15 mouse cellular contexts compared by ENCODE assay signal in the genomic region with DNA sequence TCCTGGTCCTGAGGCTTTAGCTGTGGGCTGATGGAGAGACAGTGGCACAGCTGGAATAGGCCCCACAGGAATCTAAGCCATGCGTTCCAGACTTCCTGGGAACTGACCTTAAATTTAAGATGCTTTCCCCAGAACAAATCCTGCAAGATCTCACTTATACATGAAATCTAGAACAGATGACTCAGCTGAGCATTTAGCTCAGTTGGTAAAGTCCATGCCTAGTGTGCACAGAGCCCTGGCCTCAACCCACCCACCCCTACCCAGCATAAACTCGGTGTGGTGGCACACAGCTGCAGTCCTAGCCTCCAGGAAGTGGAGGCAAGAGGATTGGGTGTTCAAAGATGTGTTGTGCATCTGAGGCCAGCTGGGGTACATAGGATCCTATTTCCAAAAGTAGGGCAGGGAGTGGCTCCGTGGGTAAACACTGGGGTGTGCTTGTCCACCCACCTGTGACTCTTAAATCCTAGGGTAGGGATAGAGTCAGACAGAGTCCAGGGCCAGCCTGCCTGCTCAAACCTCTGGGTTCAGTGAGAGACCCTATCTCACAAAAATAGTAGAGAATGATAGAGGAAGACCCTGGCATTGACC. TPM values are rescaled to one million over a fixed set of nuclear protein-coding genes. Genes with fewer than 3 reads are reported as not detected.
"Had no signal": no experiment of that assay in that cellular context is flagged by ENCODE, and none has a peak within 500 bp of the region (broad histone marks: within the 10 kb centered on the region; RNA-seq: fewer than 3 reads in every experiment).

No protein-coding gene starts in this region.

- H3K4me2 ChIP-seq: limb, embryonic 13.5 days; liver, embryonic 15.5 days; midbrain, embryonic 11.5 days had no signal

- H3K4me1 ChIP-seq: liver, embryonic 15.5 days had no signal

- H3K9me3 ChIP-seq: limb, embryonic 13.5 days; liver, embryonic 15.5 days; megakaryocyte, embryonic 14.5 days had no signal

- DNase-seq: kidney, adult 11 months; kidney, adult 9 months; layer of hippocampus, adult 9-11 months; lung, adult 2 months; right cerebral cortex, postnatal 14 days had no signal

- ATAC-seq: lung, postnatal 0 days had no signal

- H3K27ac ChIP-seq: kidney, postnatal 0 days; limb, embryonic 13.5 days; liver, embryonic 15.5 days; macrophage; stomach, postnatal 0 days had no signal

- H3K4me3 ChIP-seq: limb, embryonic 13.5 days; liver, embryonic 15.5 days had no signal

- H3K9ac ChIP-seq: limb, embryonic 13.5 days; liver, embryonic 15.5 days had no signal

- H3K27me3 ChIP-seq: limb, embryonic 13.5 days; liver, embryonic 15.5 days had no signal

- H3K36me3 ChIP-seq: limb, embryonic 13.5 days; liver, embryonic 15.5 days had no signal

RNA-seq across cellular contexts. Expression of a gene that starts 31.3 kb away (rescaled TPM):
- polyA plus RNA-seq: liver, adult 2 months; liver, embryonic 15.5 days; small intestine, adult 2 months had no signal
